Comparison of ENCODE assay signal across 8 mouse cellular contexts in the genomic region with DNA sequence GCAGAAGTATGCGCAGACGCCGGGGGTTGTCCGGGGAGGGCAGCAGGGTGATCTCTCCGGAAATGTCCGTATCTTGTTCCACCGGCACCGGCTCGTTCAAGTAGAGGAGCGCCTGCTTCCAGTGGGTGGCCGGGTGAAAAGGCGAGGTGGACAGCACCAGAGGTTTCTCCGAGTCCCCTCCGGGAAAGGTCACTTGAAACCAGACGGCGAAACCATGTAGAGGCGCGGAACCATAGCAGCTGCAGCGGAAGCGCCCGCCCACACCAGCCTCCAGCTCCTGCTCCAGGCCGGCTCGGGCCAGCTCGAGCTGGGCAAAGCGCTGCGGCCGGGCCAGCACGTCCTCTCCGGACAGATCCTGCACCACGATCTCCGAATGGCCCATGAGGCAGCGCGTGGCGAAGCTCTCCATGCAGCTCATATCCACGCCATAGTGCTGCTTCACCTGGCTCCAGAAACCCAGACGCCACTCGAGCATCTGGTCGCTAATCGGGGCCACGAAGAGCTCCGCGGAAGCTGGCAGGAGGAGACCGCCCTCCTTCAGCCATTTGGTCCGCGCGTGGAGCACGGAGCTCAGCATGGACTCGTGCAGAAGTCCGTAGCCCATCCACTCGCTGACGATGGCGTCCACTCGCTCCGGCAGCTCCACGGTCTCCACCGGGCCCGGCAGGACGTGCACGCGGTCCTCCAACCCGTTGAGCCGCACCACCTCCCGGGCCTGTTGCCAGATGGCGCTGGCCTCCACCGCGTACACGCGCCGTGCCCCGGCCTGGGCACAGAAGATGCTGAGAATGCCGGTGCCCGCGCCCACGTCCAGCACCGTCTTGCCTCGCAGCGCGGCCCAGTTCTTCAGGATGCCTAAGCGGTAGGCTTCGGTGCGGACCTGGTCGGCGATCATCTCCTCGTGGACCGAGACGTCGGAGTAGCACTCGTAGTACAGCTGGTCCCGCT. TPM values are rescaled to one million over a fixed set of nuclear protein-coding genes. Genes with fewer than 3 reads are reported as not detected.
DNase-seq lines count a peak whose midpoint lies in the region; ATAC-seq lines count a peak whose summit lies in the region.

No protein-coding gene starts in this region.

- H3K27ac ChIP-seq in intestine, embryonic 15.5 days, result peak overlapping the region; percentile 91

- peak overlapping the region; percentile 68 for H3K4me2 ChIP-seq in intestine, embryonic 15.5 days (replicated peaks)

- peak; percentile 69 for DNase-seq in adrenal gland, adult 18-20 months (ENCODE audit: low spot score in 2 of 2)
- DNase-seq in embryo, embryonic 11 days, result peak; percentile 85
- peak; percentile 67 for DNase-seq in gastrocnemius, postnatal 25 days
- DNase-seq in left cerebral cortex, postnatal 14 days (ENCODE audit: low spot score in 2 of 2), result peak; percentile 59 to 66
- peak; percentile 83 for DNase-seq in right cerebral cortex, postnatal 25 days
- peak; percentile 56 to 71 for DNase-seq in urinary bladder, postnatal 36 days (ENCODE audit: low spot score in 2 of 2)

- no peaks in the 10 kb centered on the region for H3K27me3 ChIP-seq in intestine, embryonic 15.5 days (replicated peaks)

- H3K4me1 ChIP-seq in intestine, embryonic 15.5 days (replicated peaks), result 0 out of 2 replicates have a peak, but pooled peaks cover 3% of the 10 kb centered on the region

- no peaks in the 10 kb centered on the region for H3K36me3 ChIP-seq in intestine, embryonic 15.5 days

- H3K9me3 ChIP-seq in intestine, embryonic 15.5 days, result no peaks in the 10 kb centered on the region

- ATAC-seq in intestine, embryonic 15.5 days, result peak; percentile 90
- peak; percentile 74 for ATAC-seq in megakaryocyte-erythroid progenitor cell, adult 5-6 weeks (replicated peaks; ENCODE audit: low FRiP score, low TSS enrichment, poor library complexity, severe bottlenecking)

- WGBS in intestine, embryonic 15.5 days, result under 1% methylated on average over 88 of the region's 89 CpGs

- peak overlapping the region; percentile 98 for H3K4me3 ChIP-seq in intestine, embryonic 15.5 days (replicated peaks)

- H3K9ac ChIP-seq in intestine, embryonic 15.5 days, result peak overlapping the region; percentile 89

- intact Hi-C loops in left cerebral cortex, postnatal 14 days (cut with DNase I), result loop anchor here (2.0 to 5.0 kb wide), 2 partner anchors 107 to 468 kb away; no protein-coding TSS in a partner anchor

RNA-seq across cellular contexts. Expression of gene Prmt6, which starts 0.6 kb away (rescaled TPM):
- total RNA-seq in adrenal gland, adult 18-20 months (2021), result 10 to 100 TPM; 10.7 to 12.5 TPM
- total RNA-seq in gastrocnemius, postnatal 25 days (2021), result 1 to 10 TPM; 2.4 to 2.5 TPM
- polyA plus RNA-seq in intestine, embryonic 15.5 days (2015; fragmentation: Nextera tagmentation; extraction: Ambion mirVana), result 16.8 and 18.0 TPM in 2 replicates
- 10 to 100 TPM; 19.4 to 21.0 TPM for total RNA-seq in left cerebral cortex, postnatal 14 days (2021)
- 7.6 and 13.3 TPM in 2 replicates for total RNA-seq in megakaryocyte-erythroid progenitor cell, adult 5-6 weeks (2014; fragmentation: Nextera tagmentation)
- total RNA-seq in megakaryocyte-erythroid progenitor cell, adult 5-6 weeks (2017), result 8.4 and 11.0 TPM in 2 replicates

Comparison
In these comparisons a context has a peak if more than half of its experiments do, and no peak if none do; other contexts are left out.
1. Peak in every context shown above with its lines: DNase-seq, ATAC-seq, H3K4me3 ChIP-seq and H3K27ac ChIP-seq.